Mouse (Mus musculus) cerebellum, adult 11 months (tissue): Measurements from ENCODE around the gene Tmem221.
A peak's percentile ranks its signal among the peaks of the same experiment; 100 is the strongest.

Experiments
- DNase-seq: peaks from one replicate; pipeline ENCODE4 v3.0.0; 2022

Gene Tmem221

GRCm38 (mm10) chr8:71558071-71558957 lies at the start of gene Tmem221:
Gene Tmem221, minus strand, starts transcription at chr8:71558871.
- DNase-seq, result no peak

GRCm38 (mm10) chr8:71604021-71604420 lies 45.4 kb upstream of the Tmem221 start:
- DNase-seq, result no peak

- no peak for DNase-seq
These were observed 44.1 kb upstream of the Tmem221 start for GRCm38 (mm10) chr8:71602666-71603334.

- no peak for DNase-seq
These were observed 43.4 kb upstream of the Tmem221 start for GRCm38 (mm10) chr8:71601939-71602665.

- DNase-seq, result no peak
These were observed 40.2 kb upstream of the Tmem221 start for GRCm38 (mm10) chr8:71598841-71599240.

- DNase-seq, result no peak
These were observed 39.7 kb upstream of the Tmem221 start for GRCm38 (mm10) chr8:71598375-71598774.

- DNase-seq, result no peak
These were observed 38.8 kb upstream of the Tmem221 start, which contains the start of gene Fam129c for GRCm38 (mm10) chr8:71597451-71597850. Gene Fam129c, plus strand, starts transcription at chr8:71597648.

- no peak for DNase-seq
These were observed 38.1 kb upstream of the Tmem221 start for GRCm38 (mm10) chr8:71596798-71597197.

GRCm38 (mm10) chr8:71596384-71596783 lies 37.7 kb upstream of the Tmem221 start:
- no peak for DNase-seq

- peak; percentile 91 for DNase-seq
These were observed 37.2 kb upstream of the Tmem221 start for GRCm38 (mm10) chr8:71595862-71596261.

GRCm38 (mm10) chr8:71594324-71594722 lies 35.7 kb upstream of the Tmem221 start:
- DNase-seq, result no peak

- DNase-seq, result no peak
These were observed 35.1 kb upstream of the Tmem221 start for GRCm38 (mm10) chr8:71593556-71594323.

- peak; percentile 89 for DNase-seq
These were observed 33.9 kb upstream of the Tmem221 start for GRCm38 (mm10) chr8:71592374-71593170.

- peak; percentile 96 for DNase-seq
These were observed 33.1 kb upstream of the Tmem221 start, which contains the start of gene Pgls for GRCm38 (mm10) chr8:71591471-71592373. Gene Pgls, plus strand, starts transcription at chr8:71592176.

GRCm38 (mm10) chr8:71591017-71591416 lies 32.3 kb upstream of the Tmem221 start:
- no peak for DNase-seq

- DNase-seq, result no peak
These were observed 30.1 kb upstream of the Tmem221 start for GRCm38 (mm10) chr8:71588762-71589161.

GRCm38 (mm10) chr8:71586891-71587290 lies 28.2 kb upstream of the Tmem221 start:
- DNase-seq, result no peak

- DNase-seq, result no peak
These were observed 21.5 kb upstream of the Tmem221 start for GRCm38 (mm10) chr8:71580201-71580600.

GRCm38 (mm10) chr8:71579476-71579875 lies 20.8 kb upstream of the Tmem221 start:
- no peak for DNase-seq

GRCm38 (mm10) chr8:71579009-71579408 lies 20.3 kb upstream of the Tmem221 start:
- DNase-seq, result no peak
